Mouse (Mus musculus): Measurements from ENCODE around the gene Tmem94.

The Tmem94 gene

GRCm38 (mm10) chr11:115808696-115809310, 43.6 kb downstream of the Tmem94 start:
- DNase-seq (ENCODE audit: low spot score) = no peak

DNA sequence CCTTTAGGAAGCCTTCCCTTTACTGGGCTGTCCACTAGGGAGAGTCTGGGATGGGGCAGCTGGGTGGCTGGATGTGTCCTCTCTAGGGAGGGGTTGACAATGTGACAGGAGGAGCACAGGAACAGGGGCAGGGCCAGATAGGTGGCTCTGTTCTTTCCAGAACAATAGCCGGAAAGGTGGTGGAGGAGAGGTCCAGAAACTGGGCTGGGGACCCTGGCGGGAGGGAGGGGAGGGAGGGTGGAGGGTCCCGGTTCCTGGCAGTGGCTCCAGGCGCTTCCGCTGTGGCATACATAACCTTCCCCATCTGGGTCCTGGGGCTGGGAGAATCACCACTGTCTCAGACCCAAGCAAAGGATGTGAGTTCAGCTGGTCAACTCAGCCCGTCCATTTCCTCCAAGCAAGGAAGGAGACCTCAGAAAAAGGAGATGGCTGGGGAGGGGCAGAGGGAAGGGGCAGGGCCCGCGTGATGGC, 44.1 kb downstream of the Tmem94 start:
- DNase-seq (ENCODE audit: low spot score) = no peak

DNA sequence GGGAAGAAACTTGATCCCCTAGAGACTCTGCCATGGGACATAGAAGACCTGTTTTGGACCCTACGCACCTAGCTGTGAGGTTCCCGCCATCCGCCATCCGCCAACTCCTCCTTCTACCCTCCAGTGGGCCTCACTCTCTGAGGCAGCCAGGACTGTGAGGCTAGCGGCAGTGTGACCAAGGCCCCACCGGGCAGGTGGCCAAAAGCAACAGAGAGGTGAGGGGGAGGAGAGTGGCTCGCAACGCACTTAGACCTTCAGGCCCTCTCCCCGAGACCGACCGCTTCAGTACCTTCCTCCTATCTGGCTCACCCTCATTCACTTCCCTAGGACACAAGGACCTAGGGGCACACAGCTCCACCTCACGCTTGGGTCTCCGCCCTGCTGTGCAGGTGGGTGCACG, 45.1 kb downstream of the Tmem94 start:
- DNase-seq (ENCODE audit: low spot score) = no peak

DNA sequence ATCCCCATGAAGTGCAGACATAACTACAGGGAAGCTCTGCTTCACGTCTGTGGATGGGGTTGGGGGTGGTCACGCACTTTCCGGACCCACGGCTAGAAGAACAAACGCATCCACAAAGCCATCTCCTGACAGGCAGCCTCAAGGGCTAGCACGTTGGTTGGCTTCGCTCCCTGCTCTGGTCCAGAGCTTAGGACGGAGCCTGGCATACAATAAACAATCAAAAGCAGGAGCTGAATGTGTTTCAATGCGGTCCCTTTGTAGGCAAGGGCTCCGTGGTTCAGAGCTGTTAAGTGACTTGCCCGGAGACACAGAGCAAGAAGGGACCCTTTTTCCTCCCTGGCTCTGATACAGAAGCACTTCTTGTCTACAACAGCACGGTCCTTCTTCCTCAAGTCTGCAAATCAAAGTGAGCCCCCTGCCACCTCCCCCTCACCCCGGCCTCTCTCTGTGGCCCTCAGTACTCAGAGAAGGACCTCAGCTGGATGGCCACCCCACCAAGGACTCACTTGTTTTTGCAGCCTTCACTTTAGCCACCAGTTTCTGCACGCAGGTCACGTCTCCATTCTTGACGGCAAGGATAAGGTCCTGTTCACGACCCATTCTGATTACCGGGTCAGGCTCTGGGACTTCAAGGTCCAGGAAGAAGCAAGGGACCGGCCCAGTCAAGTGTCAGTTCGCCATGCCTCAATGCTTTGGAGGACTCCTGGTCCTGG, 46.3 kb downstream of the Tmem94 start:
- DNase-seq (ENCODE audit: low spot score) = no peak

- DNase-seq (ENCODE audit: low spot score) = no peak
Measured at GRCm38 (mm10) chr11:115812095-115812494, 46.9 kb downstream of the Tmem94 start.

GRCm38 (mm10) chr11:115812533-115813420, 47.5 kb downstream of the Tmem94 start:
- peak; percentile 54 for DNase-seq (ENCODE audit: low spot score)

DNA sequence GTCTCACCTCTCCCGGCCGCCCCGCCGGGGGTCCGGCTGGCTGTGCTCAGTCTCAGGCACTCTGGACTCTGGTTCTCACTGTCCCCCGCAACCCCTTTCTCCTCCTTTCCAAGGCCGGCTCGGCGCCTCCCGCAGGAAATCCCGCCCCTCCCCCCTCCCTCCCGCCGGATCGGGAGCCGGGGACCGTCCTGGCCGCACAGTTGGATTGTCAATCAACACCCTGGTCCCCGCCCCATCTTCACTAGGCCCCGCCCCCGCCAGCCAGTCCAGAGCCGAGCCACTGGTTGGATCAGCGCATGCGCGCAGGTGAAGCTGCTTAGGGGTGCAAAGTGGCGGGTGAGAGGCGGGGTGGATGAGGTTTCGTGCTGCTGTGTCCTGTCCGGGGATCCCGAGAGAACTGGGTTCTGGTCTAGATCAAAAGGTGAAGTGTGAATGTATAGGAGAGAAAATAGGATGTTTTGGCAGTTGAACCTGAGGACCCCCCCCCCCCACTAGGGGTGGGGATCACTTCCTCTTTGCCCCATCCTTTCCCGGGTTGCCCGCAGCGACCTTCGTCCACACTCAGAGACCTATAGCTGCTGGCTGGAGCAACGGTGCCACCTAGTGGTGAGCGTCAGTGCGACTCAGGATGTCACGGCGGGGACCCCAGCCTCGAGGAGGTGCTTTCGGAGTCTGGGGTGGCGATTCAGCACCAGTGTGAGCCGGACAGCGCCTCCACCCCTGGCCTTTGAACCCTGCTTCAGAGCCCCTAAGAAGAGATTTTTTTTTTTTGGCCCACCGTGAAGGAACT, 48.5 kb downstream of the Tmem94 start, which contains the start of gene Caskin2:
Caskin2 (minus strand) TSS at position 133 of the 790 bp plus-strand sequence.
- DNase-seq (ENCODE audit: low spot score) = peak; percentile 97

- peak; percentile 88 for DNase-seq (ENCODE audit: low spot score)
Measured at GRCm38 (mm10) chr11:115814605-115815450, 49.6 kb downstream of the Tmem94 start, which contains the start of gene Tsen54. TSS of gene Tsen54 (plus strand) at chr11:115814724.

DNA sequence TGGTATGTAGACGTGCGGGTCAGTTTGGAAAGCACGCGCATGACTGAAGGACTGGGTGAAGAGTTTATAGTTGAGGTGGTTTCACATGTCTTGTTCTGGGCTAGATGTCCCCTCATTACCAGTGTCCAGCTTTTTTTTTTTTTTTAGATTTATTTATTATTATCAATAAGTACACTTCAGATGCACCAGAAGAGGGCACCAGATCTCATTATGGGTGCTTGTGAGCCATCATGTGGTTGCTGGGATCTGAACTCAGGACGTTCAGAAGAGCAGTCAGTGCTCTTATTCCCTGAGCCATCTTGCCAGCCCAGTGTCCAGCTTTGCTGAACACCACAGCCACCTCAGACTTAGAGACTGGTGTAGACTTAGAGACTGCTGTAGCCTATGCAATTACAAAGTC, 52.1 kb downstream of the Tmem94 start:
- DNase-seq (ENCODE audit: low spot score) = no peak

DNA sequence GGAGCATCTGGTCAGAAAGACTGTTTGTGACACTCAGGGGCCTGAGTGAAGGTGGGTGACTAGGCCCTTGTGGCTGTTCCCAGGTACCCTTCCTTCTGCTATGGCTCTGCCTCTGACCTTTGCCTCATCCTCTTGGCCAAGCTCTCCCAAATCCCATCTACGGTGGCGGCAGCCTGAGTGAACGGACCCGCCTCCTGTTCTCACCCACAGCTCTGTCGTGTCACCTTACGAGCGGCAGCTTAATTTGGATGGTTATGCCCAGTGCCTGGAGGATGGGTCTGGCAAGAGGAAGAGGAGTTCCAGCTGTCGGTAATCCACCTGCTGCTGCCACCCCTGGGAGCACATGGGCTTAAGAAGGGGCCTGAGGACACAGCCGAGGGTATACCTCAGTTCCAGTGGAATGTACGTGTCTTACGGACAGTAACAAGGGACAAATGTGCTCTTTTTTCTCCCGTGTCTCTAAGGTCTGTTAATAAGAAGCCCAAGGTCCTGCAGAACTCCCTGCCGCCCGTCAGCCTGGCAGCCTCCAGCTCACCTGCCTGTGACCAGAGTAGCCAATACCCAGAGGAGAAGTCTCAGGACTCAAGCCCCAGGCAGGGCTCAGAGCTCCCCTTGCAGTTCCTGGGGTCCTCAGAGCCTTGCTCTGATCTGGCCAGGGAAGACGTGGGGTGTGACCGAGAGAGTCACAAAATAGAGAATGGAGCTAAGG, 54.8 kb downstream of the Tmem94 start:
- DNase-seq (ENCODE audit: low spot score) = no peak

GRCm38 (mm10) chr11:115821001-115821400, 55.8 kb downstream of the Tmem94 start:
- no peak for DNase-seq (ENCODE audit: low spot score)

DNA sequence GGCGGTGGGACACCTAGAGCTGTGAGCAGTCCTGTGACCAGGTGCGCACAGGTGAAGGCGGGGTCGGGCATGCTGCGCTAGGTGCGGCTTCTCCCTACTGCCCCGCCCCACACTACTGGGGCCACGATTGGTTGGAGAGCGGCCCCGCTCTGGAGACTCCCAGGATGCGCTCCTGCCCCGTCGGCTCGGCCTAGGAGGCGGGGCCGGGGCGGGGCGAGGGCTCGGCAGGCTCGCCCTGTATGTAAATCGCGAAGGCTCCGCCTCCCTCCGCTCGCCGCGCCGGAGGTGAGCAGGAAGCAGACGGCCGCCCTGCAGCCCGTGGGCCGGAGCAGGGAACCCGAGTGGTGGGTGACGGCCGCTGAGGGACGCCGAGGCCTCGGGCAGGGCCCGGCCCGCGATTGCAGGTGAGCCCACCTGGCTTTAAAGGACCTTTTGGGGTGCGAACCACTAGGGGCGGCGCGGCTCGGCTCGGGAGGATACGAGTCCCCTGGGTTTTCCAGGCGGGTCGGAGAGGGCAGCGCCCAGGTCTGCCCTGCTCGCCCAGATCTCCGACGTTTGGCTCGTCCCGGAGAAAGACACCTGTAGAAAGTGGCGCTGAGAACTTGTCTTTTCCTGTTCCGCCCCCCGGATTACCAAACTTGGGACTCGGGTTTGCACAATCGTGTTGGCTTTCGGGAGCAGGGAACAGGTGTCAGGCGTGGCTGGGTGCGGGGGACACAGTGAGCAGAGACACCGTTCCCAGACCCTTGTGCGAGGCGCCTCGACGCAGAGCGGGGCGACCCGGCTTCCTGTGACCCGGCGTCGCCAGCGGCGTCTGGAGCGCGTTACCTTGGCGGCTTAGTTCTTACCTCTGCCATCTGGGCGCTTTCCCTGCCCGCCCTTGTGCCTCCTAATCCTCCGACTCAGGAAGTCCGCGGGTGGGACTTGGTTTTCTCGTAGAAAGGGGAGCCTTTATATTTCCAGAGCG, 58.8 kb downstream of the Tmem94 start, which contains the start of gene Llgl2:
Llgl2 (plus strand) TSS at position 276 of the 967 bp plus-strand sequence.
- peak; percentile 87 for DNase-seq (ENCODE audit: low spot score)

GRCm38 (mm10) chr11:115824813-115825212, 59.6 kb downstream of the Tmem94 start:
- no peak for DNase-seq (ENCODE audit: low spot score)

- no peak for DNase-seq (ENCODE audit: low spot score)
Measured at GRCm38 (mm10) chr11:115826487-115826886, 61.3 kb downstream of the Tmem94 start.

- DNase-seq (ENCODE audit: low spot score) = no peak
Measured at GRCm38 (mm10) chr11:115827624-115828023, 62.4 kb downstream of the Tmem94 start.

- DNase-seq (ENCODE audit: low spot score) = no peak
Measured at GRCm38 (mm10) chr11:115829036-115829435, 63.8 kb downstream of the Tmem94 start.

DNA sequence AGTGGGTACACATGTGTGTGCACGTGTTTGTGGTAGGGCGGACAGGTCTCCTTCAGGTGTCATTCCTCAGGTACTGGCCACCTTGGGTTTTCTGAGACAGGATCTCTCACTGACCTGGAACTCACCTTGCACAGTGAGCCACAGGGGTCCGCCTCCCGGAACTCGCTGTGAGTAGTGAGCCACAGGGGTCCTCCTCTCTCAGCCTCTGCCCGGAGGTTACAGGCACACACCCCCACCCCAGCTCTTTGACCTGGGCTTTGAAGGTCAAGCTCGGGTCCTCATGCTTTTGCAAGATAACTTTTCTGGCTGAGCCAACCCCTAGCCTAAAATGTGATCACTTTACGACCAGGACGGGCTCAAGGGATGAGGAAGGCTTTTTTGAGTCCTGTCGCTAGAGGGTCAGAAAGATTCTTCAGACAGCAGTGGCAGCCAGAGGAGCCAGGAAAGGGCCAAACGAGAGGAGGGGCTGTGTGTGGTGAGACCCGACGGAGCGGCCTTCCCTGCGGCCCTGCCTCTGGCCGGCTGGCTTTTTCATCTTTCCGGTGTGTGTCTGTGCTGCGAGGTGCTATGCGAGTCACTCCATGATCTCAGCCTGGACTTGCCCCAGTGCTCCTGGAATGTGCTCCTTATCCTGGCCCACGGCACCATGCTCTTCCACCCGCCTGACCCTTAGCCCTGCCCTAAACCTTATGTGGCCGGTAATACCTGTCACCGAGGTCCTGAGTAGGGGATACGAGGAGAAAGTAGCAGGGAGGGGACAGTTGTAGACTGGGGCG, 65.5 kb downstream of the Tmem94 start:
- no peak for DNase-seq (ENCODE audit: low spot score)

GRCm38 (mm10) chr11:115831518-115831917, 66.3 kb downstream of the Tmem94 start:
- no peak for DNase-seq (ENCODE audit: low spot score)
